Mouse (Mus musculus) lung, embryonic 15.5 days (tissue): Measurements from ENCODE around the gene Cdyl2. TPM values are rescaled to one million over a fixed set of nuclear protein-coding genes. Genes with fewer than 3 reads are reported as not detected.

Experiments
- ATAC-seq: fragments of 200-750 bp; cut with Nextera tagmentation; 2 replicates; pipeline ENCODE4 v1.8.0; 2017; ENCODE audit warnings: moderate number of reproducible peaks, borderline replicate concordance; ENCODE audit not compliant: low FRiP score, low TSS enrichment; ENCODE audit errors: extremely low read depth
- H3K27ac ChIP-seq: fragments of 300-500 bp; sonication (generic); 2 replicates; pipeline ENCODE4 v1.5.1; 2015; ENCODE audit warnings: moderate library complexity, mild to moderate bottlenecking, inconsistent platforms
- H3K27me3 ChIP-seq: fragments of 300-500 bp; sonication (generic); 2 replicates; pipeline ENCODE4 v1.6.1; 2015; ENCODE audit warnings: inconsistent platforms
- H3K36me3 ChIP-seq: fragments of 300-500 bp; sonication (generic); 2 replicates; pipeline ENCODE4 v1.6.1; 2015; ENCODE audit warnings: inconsistent platforms
- H3K4me1 ChIP-seq: fragments of 300-500 bp; sonication (generic); 2 replicates; pipeline ENCODE4 v1.6.1; 2015; ENCODE audit warnings: inconsistent platforms
- H3K4me2 ChIP-seq: fragments of 300-500 bp; sonication (generic); 2 replicates; pipeline ENCODE4 v1.6.1; 2015; ENCODE audit warnings: inconsistent platforms, mild to moderate bottlenecking, moderate library complexity
- H3K4me3 ChIP-seq: fragments of 300-500 bp; sonication (generic); 2 replicates; pipeline ENCODE4 v1.5.1; 2015; ENCODE audit warnings: mild to moderate bottlenecking, inconsistent platforms
- H3K9ac ChIP-seq: fragments of 300-500 bp; sonication (generic); 2 replicates; pipeline ENCODE4 v1.6.1; 2015; ENCODE audit warnings: inconsistent platforms
- H3K9me3 ChIP-seq: fragments of 300-500 bp; sonication (generic); 2 replicates; pipeline ENCODE4 v1.6.1; 2016; ENCODE audit warnings: inconsistent platforms
- WGBS: fragments of 180-500 bp; shearing (Covaris S2); methylation state at CpG from one replicate; pipeline ENCODE4 v1.1.7; 2015; 5-methylcytosine and 5-hydroxymethylcytosine counted together
- polyA plus RNA-seq: library from polyadenylated mRNA; unstranded; fragments of >200 nt; fragmentation: Nextera tagmentation; extraction: Ambion mirVana; gene quantifications from 2 replicates; pipeline ENCODE4 v1.2.1, GENCODE M21; 2015

The Cdyl2 gene
- polyA plus RNA-seq: 6.9 and 7.2 TPM in 2 replicates

DNA sequence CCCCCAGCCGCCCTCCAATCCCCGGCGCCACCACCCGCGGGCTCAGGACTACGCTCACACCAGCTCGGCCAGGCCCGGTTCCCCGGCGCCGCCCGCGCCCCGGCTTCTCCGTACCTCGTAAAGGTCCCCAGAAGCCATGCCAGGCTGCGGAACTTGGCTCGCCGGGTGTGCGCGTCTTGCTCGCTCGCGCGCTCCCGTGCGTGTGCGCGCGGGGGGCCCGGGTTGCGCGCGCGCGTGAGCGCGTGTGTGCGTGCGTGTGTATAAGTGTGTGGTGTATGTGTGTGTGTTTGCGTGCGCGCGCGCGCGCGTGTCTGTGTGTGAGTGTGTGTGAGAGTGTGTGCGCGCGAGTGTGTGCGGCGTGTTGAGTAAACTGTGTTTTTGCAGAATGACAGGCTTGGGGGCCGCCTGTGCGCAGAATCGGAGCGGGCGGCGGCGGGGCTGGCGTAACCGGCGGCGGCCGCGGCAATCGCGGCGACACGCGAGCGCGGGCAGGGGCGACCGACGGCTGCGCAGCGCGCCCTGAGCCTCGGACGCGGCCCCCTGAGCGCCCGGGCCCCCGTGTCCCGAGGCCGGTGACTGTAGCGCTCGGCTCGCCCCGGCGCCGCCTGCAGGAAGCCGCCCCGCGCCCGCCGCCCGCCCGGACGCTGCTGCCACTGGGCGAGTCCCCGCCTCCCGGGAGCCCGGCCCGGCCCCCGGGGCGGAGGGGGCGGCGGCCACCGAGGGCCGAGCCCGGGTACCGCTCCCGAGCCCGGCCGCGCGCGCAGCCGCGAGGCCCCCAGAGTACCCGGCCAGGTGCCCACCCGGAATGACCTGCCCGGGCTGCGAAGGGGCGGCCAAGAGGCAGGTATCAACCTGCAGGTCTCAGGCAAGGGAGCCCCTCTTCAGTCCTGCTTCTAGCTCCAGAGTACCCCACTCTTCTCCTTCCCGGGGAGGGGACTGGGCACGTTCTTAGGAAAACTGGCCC lies at the start of gene Cdyl2:
Gene Cdyl2, minus strand, starts transcription at position 308 of the 964 bp plus-strand sequence.
- peak within 1 kb of the TSS; percentile 90 for H3K4me3 ChIP-seq
- peaks cover 14% of the 10 kb centered on the region for H3K4me1 ChIP-seq
- under 1% methylated on average over 115 of the region's 129 CpGs for WGBS
- H3K27ac ChIP-seq: peak within 1 kb of the TSS; percentile 84
- peak; percentile 86 for ATAC-seq
- H3K36me3 ChIP-seq: 0 out of 2 replicates have a peak, but pooled peaks cover 2% of the 10 kb centered on the region
- peaks cover 15% of the 10 kb centered on the region for H3K27me3 ChIP-seq
- peak within 1 kb of the TSS; percentile 78 for H3K9ac ChIP-seq
- H3K4me2 ChIP-seq: peak within 1 kb of the TSS; percentile 87
- no peaks in the 10 kb centered on the region for H3K9me3 ChIP-seq

DNA sequence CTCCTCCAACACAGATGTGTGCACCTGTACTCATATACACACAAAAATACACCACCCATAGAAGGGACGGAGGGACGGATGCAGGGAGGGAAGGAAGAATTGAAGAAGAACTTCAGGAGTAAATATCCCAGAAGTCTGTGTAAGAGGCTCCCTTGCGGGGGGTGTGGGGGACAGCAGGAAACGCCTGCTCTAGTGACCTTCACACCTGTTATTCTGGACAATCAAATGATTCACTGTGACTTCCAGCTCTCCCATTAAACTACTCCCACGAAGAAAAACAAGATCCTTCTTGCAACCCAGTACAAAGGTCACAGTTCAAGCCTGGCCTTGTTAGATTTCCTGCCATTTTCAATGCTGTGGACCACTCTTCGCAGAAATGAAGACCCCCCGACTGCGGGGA lies 47.8 kb upstream of the Cdyl2 start:
- no peak overlapping the region for H3K9ac ChIP-seq
- ATAC-seq: no peak
- no peak overlapping the region for H3K27ac ChIP-seq
- no peaks in the 10 kb centered on the region for H3K27me3 ChIP-seq
- H3K4me1 ChIP-seq: no peaks in the 10 kb centered on the region
- no peak overlapping the region for H3K4me2 ChIP-seq
- no peak overlapping the region for H3K4me3 ChIP-seq
- no peaks in the 10 kb centered on the region for H3K9me3 ChIP-seq
- WGBS: 72% methylated on average over 8 of the region's 8 CpGs
- no peaks in the 10 kb centered on the region for H3K36me3 ChIP-seq

DNA sequence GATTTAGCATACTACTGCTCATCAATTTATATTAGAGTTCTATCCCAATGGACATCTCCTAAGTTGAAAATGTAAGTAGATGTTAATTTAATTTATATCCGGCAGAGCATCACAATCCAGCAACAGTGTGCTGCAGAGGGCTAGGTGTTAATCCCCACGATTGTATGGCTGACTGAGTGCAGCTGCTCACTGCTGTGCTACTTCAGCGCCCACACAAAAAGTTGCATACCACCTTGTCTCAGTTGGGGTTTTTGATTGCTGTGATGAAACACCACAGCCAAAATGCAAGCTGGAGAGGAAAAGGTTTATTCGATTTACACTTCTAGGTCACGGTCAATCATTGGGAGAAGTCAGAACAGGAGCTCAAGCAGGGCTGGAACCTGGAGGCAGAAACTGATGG lies 41.4 kb upstream of the Cdyl2 start:
- Histone ChIP-seq H3K9ac (no peak overlapping the region), H3K27ac (no peak overlapping the region), H3K4me3 (no peak overlapping the region), H3K9me3 (no peaks in the 10 kb centered on the region), H3K27me3 (no peaks in the 10 kb centered on the region), H3K4me2 (no peak overlapping the region), H3K4me1 (no peaks in the 10 kb centered on the region), H3K36me3 (no peaks in the 10 kb centered on the region)
- WGBS: 81% methylated on average over 5 of the region's 5 CpGs
- no peak for ATAC-seq

DNA sequence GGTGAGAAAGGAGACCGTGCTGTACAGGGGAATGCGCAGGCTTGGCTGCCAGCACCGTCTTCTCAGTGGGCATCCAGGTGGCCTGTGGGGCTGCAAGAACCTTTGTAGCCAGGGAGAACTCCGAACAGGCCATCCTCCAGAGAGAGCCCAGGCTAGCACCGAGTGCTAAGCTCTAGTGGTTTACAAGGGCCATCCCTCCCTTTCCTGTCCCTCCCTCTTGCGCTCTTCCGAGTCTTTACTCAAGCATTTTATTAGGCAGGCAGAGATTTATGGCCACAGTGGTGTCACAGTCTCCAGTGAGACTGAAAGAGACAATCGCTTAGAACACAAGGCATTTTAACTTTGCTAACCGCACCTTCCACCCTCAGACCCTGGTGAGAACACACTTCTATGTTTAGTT lies 39.9 kb upstream of the Cdyl2 start:
- H3K36me3 ChIP-seq: no peaks in the 10 kb centered on the region
- no peaks in the 10 kb centered on the region for H3K4me1 ChIP-seq
- H3K9ac ChIP-seq: no peak overlapping the region
- H3K27ac ChIP-seq: peak overlapping the region; percentile 41; the same call in 1 of the 2 replicates
- ATAC-seq: no peak
- H3K4me2 ChIP-seq: no peak overlapping the region
- H3K27me3 ChIP-seq: no peaks in the 10 kb centered on the region
- H3K9me3 ChIP-seq: no peaks in the 10 kb centered on the region
- 72% methylated on average over 9 of the region's 9 CpGs for WGBS
- no peak overlapping the region for H3K4me3 ChIP-seq

DNA sequence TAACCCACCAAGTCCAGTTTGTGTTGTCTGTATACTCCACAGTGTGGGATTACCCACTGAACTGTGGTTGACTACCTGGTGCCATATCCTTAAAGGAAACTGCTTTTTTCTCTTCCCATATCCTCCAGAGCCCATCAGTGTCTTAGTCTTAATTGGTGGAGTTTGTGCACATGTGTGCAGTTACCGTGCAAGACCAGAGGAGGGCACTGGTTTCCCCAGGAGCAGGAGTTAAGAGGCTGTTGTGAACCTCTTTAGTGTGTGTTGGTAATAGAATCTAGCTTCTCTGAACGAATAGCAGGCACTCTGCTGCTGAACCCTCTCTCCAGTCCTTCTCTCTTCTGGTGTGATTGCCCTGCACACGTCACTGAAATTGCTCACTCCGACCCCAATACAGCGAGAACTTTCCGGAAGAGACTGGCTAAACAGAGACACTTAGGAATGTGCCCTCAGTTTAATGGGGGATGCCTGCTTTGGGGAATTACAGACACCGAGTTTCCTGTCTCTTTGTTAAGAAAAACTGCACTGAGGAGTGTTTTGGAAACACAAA lies 39.1 kb upstream of the Cdyl2 start:
- no peak overlapping the region for H3K4me2 ChIP-seq
- H3K4me3 ChIP-seq: no peak overlapping the region
- H3K4me1 ChIP-seq: no peaks in the 10 kb centered on the region
- ATAC-seq: no peak
- H3K27me3 ChIP-seq: no peaks in the 10 kb centered on the region
- WGBS: 64% methylated on average over 7 of the region's 7 CpGs
- H3K36me3 ChIP-seq: no peaks in the 10 kb centered on the region
- no peak overlapping the region for H3K27ac ChIP-seq
- H3K9me3 ChIP-seq: no peaks in the 10 kb centered on the region
- no peak overlapping the region for H3K9ac ChIP-seq

DNA sequence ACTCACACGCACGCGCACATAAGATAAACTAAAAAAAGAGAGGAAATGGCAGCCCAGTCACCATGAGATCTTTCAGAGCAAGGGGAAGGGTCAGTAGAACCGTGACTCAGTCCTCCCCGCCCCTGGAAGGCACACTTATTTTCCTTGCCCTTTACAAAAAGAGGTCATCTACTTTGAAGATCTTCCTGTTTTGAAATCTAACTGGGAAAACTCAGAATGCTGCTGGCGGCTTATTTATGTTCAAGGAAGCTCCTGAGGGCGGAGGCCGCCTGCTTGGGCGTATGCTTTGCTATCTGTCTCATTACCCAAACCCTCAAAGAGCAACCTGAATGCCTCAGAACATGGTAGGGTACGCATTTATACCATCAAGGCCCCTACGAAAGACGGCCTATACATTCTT lies 38.0 kb upstream of the Cdyl2 start:
- ATAC-seq: no peak
- no peaks in the 10 kb centered on the region for H3K36me3 ChIP-seq
- H3K27ac ChIP-seq: no peak overlapping the region

DNA sequence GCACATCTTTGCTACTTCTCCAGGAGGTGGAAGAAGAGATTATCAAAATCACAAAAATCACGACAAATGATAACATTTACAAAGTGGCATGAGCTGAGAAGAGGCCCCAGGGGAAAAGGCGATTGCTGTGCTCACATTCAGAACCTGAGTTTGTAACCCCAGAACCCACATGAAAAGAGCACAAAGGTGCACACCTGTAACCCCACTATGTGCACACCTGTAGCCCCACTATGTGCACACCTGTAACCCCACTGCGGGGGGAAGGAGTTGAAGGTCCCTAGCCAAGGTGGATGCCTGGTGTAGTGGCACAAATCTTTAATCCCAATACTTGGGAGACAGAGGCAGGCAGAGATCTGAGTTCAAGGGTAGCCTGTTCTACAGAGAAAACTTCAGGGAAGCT lies 23.4 kb upstream of the Cdyl2 start:
- no peaks in the 10 kb centered on the region for H3K36me3 ChIP-seq
- no peaks in the 10 kb centered on the region for H3K9me3 ChIP-seq
- H3K27me3 ChIP-seq: no peaks in the 10 kb centered on the region
- H3K9ac ChIP-seq: no peak overlapping the region
- H3K4me3 ChIP-seq: no peak overlapping the region
- 72% methylated on average over 3 of the region's 3 CpGs for WGBS
- no peak for ATAC-seq
- no peak overlapping the region for H3K4me2 ChIP-seq
- H3K4me1 ChIP-seq: no peaks in the 10 kb centered on the region
- H3K27ac ChIP-seq: no peak overlapping the region

More for the DNA sequence above, 38.0 kb upstream of the Cdyl2 start:
- H3K4me2 ChIP-seq: no peak overlapping the region
- WGBS: 58% methylated on average over 12 of the region's 12 CpGs
- H3K9me3 ChIP-seq: no peaks in the 10 kb centered on the region
- no peak overlapping the region for H3K4me3 ChIP-seq
- no peaks in the 10 kb centered on the region for H3K4me1 ChIP-seq
- no peak overlapping the region for H3K9ac ChIP-seq
- H3K27me3 ChIP-seq: no peaks in the 10 kb centered on the region

DNA sequence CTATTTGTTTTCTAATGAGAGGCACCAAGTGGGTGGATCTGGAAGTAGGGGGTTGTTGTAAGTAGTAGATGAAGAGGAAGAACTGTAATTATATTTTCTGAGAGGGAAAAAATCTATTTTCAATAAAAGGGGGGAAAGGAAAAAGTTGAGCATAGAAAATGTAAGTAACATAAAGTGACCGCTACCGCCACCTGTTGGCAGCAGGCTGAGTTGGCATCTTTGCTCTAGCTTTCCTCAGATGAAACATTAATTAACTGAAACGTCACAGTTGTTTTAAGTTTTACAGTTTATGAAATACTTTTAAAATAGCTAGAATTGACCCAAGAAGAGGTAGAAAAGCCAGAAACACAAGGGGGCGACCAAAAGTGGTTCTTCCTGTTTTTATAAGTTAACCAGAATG lies 22.8 kb upstream of the Cdyl2 start:
- H3K9ac ChIP-seq: no peak overlapping the region
- no peaks in the 10 kb centered on the region for H3K27me3 ChIP-seq
- WGBS: 6% methylated on average over 4 of the region's 4 CpGs
- no peaks in the 10 kb centered on the region for H3K4me1 ChIP-seq
- no peak overlapping the region for H3K27ac ChIP-seq
- H3K9me3 ChIP-seq: no peaks in the 10 kb centered on the region
- H3K4me2 ChIP-seq: no peak overlapping the region
- H3K4me3 ChIP-seq: no peak overlapping the region
- no peak for ATAC-seq
- no peaks in the 10 kb centered on the region for H3K36me3 ChIP-seq

DNA sequence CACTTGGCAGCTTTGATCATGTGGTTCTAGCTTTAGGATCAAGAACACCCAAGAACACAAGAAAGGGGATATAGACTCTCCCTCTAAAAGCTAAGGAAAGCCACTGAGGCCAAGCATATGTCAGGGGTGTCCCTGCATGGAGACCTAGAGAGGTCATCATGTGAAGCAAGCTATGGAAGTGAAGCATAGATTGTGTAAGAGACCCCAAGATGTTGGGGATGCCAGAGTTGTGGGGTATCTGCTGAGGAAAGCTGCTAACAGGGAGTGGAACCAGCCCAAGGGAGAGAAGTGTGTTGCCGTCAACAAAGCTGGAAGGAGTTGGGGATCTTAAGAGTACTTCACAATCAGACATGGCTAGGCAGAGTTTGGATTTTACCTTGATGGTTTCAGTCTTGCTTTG lies 7.9 kb upstream of the Cdyl2 start:
- no peak overlapping the region for H3K27ac ChIP-seq
- no peaks in the 10 kb centered on the region; the same call in 1 of the 2 replicates for H3K27me3 ChIP-seq
- WGBS: 86% methylated on average over 1 of the region's 1 CpGs
- no peaks in the 10 kb centered on the region for H3K4me1 ChIP-seq
- ATAC-seq: no peak
- no peak overlapping the region for H3K4me3 ChIP-seq
- no peak overlapping the region for H3K4me2 ChIP-seq
- H3K36me3 ChIP-seq: no peaks in the 10 kb centered on the region
- no peak overlapping the region for H3K9ac ChIP-seq
- H3K9me3 ChIP-seq: no peaks in the 10 kb centered on the region

DNA sequence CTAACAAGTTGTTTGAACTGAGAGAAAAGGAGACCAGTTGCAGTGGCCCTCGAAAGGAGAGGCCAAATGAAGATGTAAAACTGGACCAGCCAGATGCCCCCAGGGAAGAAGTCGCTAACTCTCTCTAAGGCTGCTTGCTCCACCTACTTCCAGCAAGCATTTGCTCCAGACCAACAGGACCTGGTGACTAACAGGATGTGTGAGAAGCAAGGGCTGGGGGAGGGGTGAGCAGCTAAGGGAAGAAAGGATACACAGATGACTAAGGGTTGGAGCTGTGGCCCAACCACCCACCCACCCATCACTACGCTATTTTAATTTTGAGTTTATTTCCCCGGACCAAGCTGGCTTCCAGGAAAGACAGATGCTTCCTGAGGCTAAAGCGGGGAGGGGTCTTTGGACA lies 2.5 kb upstream of the Cdyl2 start:
- H3K4me1 ChIP-seq: peaks cover 14% of the 10 kb centered on the region
- H3K36me3 ChIP-seq: no peaks in the 10 kb centered on the region
- WGBS: 36% methylated on average over 5 of the region's 5 CpGs
- H3K4me2 ChIP-seq: no peak overlapping the region
- no peak for ATAC-seq
- H3K9ac ChIP-seq: no peak overlapping the region
- peaks cover 15% of the 10 kb centered on the region for H3K27me3 ChIP-seq
- no peak overlapping the region for H3K27ac ChIP-seq
- no peaks in the 10 kb centered on the region for H3K9me3 ChIP-seq
- H3K4me3 ChIP-seq: no peak overlapping the region

DNA sequence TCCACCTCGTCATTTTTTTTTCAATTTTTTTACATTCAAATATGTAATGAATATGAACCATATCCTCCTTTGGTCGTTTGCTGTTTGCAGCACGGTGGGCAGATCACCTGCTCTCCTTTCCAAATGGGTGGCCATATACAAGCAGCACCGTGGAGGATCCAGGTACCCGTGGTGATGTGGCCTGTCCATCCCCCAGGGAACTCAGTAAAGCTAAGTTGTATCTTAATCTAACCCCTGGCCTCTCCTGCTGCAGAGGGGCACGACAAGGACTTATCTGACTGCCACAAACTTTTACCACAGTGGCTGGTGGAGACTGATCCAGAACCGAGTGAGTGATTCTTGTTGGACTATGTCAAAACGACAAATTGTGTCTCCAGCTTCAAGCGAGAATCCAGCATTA lies 1.4 kb upstream of the Cdyl2 start:
- H3K4me3 ChIP-seq: no peak overlapping the region
- H3K4me2 ChIP-seq: no peak overlapping the region
- no peak overlapping the region for H3K9ac ChIP-seq
- H3K9me3 ChIP-seq: no peaks in the 10 kb centered on the region
- H3K36me3 ChIP-seq: no peaks in the 10 kb centered on the region
- no peak for ATAC-seq
- no peak overlapping the region for H3K27ac ChIP-seq
- WGBS: 51% methylated on average over 9 of the region's 9 CpGs
- peaks cover 15% of the 10 kb centered on the region for H3K27me3 ChIP-seq
- peaks cover 14% of the 10 kb centered on the region for H3K4me1 ChIP-seq

DNA sequence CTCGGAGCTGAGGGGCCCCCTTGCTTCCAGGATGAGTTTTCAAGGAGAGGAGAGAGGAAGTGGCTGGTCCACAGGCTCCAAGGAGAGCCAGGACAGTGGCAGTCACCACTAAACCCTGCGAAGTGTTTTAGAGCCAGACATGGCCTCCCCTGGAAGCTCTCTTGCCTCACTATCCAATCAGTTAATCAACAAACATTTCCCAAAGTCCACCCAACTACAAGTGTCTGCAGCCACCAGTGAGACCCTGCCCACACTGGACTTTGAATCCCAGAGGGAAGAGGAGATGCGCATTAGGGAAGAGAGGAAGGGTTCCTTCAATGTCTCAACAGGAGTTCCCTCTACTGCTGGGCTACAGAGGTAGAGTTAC lies 840 bp upstream of the Cdyl2 start:
- 31% methylated on average over 3 of the region's 3 CpGs for WGBS
- Histone ChIP-seq H3K4me2 (peak overlapping the region; percentile 87), H3K9ac (peak overlapping the region; percentile 78), H3K4me3 (peak overlapping the region; percentile 90), H3K36me3 (0 out of 2 replicates have a peak, but pooled peaks cover 2% of the 10 kb centered on the region), H3K9me3 (no peaks in the 10 kb centered on the region), H3K27me3 (peaks cover 15% of the 10 kb centered on the region), H3K27ac (0 out of 2 replicates have a peak overlapping the region, but pooled peaks have one; percentile 84), H3K4me1 (peaks cover 14% of the 10 kb centered on the region)
- ATAC-seq: no peak
